Mouse (Mus musculus) CH12F3 (cell line): ENCODE data around the gene Eef2k.
"Not testable (repeated sequence)": the region's sequence is repeated elsewhere in the genome, so short reads cannot be mapped to it uniquely, and the experiment has no call there.

ENCODE experiments used
- in situ Hi-C: fragments of 300-500 bp; cut with MboI; formaldehyde crosslinking; loops from 2 replicates; pipeline ENCODE4 v1.14.3; 2020; ENCODE audit warnings: low sequenced_read_pairs

Eef2k gene

DNA sequence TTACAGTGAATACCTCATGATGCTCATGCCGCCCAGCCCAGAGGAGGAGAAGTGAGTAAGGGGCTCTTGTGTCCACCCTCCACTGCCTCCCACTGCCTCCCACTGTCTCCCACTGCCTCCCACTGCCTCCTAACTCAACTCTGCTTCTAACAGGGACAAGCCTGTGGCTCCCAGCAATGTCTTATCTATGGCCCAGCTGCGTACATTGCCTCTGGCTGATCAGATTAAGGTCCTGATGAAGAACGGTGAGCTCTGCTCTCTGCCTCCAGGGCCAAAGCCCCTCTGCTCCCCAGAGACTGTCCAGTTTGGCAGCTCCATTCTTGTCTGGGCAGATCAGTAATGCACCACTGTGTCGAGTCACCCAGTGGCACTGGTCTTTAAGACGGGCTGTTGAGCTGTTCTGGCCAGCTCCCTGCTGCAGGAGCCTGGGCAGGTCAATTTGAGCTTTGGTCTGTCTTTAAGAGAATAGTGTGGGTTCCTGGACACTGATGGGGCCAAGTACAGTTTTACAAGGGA is 91.1 kb downstream of the Eef2k start:
- in situ Hi-C loops: loop anchor here (10.0 kb wide), 1 partner anchor 131 kb away; no protein-coding TSS in a partner anchor

DNA sequence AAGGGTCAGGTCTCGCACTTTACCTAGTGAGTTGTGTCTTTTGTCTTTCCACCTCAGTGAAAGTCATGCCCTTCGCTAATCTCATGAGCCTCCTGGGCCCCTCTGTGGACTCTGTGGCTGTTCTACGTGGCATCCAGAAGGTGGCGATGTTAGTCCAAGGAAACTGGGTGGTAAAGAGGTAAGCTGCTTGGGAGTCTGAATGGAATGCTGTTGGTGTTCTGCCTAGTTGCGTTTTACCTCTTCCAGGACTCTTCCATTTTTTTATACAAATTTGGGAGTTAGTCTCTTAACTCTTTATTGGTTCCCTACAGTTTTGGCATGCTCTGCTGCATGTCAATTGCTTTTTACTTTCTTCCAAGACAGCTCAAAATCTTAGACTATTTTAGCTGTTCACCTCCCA is 92.1 kb downstream of the Eef2k start:
- in situ Hi-C loops: loop anchor here (10.0 kb wide), 1 partner anchor 130 kb away; no protein-coding TSS in a partner anchor

DNA sequence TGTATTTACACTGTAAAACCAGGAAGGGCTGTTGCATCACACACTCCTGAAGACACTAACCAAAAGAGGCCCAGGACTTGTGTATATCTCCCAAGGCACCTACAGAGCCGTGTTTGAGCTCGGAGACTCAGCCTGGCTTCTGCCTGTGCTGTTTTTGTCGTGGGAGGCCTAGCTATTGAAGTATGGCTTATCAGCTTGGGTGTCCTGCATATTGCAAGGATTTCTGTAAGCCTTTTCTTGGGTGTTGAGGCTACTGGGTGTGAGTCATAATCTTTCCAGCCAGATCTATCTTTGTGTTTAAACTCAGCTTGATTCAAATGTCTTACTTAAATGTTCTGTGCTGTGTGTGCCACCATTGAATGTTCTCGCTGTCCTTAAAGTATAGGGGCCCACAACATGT is 93.9 kb downstream of the Eef2k start:
- in situ Hi-C loops: loop anchor here (10.0 kb wide), 1 partner anchor 128 kb away; no protein-coding TSS in a partner anchor

DNA sequence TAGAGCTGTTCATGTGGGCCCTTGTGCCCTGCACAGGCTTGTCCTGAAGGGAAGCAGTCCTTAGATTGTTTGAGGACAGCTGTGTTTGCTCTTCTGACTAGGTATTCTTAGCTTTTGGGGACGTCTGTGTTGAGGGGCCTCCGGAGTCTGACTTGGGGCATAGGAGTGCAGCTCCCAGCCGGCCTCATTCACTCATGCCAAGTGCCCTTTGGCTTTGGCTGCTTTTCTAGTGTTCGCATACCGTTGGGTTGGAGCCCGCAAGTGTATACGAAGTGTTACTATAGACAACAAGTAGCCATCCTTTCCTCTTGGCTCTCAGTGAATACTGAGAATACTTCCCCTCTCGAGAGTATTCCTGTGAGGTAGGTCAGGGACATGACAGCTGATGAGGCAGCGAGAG is 95.6 kb downstream of the Eef2k start:
- in situ Hi-C loops: loop anchor here (10.0 kb wide), 1 partner anchor 127 kb away; no protein-coding TSS in a partner anchor

DNA sequence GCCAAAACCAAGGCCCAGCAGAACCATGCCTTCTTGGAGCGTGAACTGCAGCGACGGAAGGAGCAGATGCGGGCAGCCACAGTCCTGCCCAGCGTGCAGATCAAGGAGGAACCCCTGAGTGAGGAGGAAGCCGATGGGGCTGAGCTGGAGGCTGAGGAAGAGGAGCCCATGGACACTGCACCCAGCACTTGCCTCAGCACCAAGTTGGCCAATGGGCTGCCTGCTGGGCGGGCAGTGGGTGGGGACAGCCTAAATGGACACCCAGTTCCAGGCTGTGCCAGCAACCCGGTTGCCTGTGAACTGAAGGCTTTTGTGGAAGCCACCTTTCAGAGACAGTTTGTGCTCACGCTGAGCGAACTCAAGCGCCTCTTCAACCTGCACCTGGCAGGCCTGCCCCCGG is 97.7 kb downstream of the Eef2k start:
- in situ Hi-C loops: no loop called here

DNA sequence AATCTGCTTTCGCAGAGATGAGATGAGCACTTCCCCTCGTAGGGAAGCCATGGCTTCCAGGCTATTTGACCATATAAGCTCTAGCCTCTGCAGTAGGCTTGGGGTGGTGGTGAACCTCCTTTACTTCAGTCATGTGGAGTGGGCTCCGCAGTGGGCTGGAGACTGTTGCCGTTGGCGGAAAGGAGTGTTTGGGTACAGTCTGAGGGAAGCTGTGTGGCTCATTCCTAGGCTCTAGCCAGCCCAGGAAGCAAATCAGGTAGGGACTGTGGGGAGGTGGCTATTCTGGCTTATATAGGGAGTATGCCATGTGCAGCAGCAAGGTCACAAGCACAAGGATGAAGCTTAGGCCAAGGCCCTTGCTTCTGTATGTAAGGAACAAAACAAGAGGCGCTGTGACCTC is 98.6 kb downstream of the Eef2k start:
- in situ Hi-C loops: no loop called here

DNA sequence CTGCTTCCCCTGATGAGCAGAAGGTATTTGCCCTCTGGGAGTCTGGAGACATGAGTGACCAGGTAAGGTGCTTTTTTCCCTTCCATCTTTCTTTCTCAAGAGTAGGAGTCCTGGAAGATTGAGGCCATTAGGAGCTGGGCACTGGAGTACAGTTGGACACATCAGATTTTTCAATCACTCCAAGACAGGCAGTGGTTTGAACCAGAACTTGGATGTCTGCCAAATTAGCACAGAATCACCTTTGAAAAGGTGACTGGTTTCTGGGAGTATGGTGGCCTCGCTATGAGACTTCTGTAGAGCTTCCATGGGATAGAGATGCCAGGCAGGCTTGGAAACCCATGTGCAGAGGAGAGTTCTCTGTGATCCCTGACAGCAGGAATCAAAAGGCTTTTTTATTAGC is 99.9 kb downstream of the Eef2k start:
- in situ Hi-C loops: no loop called here

DNA sequence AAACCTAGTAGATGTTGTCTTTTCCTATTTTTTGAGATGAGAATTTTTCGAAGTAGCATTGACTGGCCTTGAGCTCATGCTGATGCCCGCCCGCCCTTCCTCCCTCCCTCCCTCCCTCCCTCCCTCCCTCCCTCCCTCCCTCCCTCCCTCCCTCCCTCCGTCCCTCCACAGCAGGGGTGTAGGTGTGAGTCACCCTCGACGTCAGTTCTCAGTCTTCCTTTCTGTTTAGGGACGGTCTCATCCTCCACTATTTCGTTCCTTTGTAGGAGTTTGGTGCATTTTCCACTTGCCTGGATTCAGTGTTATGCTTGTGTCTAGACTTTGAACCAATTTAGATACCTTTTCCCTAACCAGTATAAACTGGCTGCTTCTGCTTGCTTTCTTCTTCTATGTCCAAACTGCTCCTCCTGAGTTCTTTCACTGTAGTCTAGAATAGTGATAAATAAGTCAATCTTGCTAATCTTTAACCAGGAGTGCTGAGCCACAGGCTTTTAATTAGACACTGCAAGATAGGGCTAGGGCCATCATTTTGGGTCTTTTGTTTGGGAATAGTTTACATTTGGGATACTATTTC is 101.4 kb downstream of the Eef2k start:
- in situ Hi-C loops: no loop called here

DNA sequence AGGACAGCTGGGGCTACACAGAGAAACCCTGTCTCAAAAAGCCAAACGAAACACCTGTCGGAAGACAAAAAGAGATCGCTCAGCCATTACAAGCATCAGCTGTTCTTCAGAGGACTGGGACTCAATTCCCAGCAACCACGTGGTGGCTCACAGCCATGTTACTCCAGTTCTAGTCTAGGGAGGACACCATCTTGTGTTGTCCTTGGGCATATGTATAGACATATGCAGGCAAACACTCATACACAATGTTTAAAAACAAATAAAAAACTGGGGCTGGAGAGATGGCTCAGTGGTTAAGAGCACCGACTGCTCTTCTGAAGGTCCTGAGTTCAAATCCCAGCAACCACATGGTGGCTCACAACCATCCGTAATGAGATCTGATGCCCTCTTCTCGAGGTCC is 111.0 kb downstream of the Eef2k start:
- in situ Hi-C loops: not testable (repeated sequence)
